Mouse (Mus musculus) testis, adult 2 months (tissue): Measurements from ENCODE around the gene Grb2.

Source experiments
- CTCF ChIP-seq: fragments of 200-500 bp; IDR thresholded peaks from 2 replicates; pipeline ENCODE4 v1.5.1; 2012; ENCODE audit warnings: low read depth, mild to moderate bottlenecking, inconsistent platforms, low read length, moderate library complexity; ENCODE audit not compliant: control insufficient read depth, insufficient read depth, insufficient replicate concordance
- POLR2A ChIP-seq: fragments of 200-500 bp; IDR thresholded peaks from 2 replicates; pipeline ENCODE4 v1.6.1; 2012; ENCODE audit warnings: low read depth, mild to moderate bottlenecking, inconsistent platforms, low read length, moderate library complexity; ENCODE audit not compliant: control insufficient read depth

- TF ChIP-seq POLR2A (no peak), CTCF (no peak)
These were observed 91.5 kb downstream of the Grb2 start for GRCm38 (mm10) chr11:115616893-115617292.
